Mouse (Mus musculus) limb, embryonic 14.5 days (tissue): ENCODE measurements at regions not wholly inside any gene's neighbourhood (a gene's known extent, or its start where the extent isn't known, plus 50 kb on each side); places are given as distances from the start of the nearest gene placed in this dataset.
A peak's percentile ranks its signal among the peaks of the same experiment; 100 is the strongest.

ENCODE experiments used
- ATAC-seq: fragments of 200-750 bp; cut with Nextera tagmentation; 2 replicates; pipeline ENCODE4 v1.8.0; 2017; ENCODE audit warnings: low read depth, moderate number of reproducible peaks, moderate TSS enrichment; ENCODE audit not compliant: low FRiP score
- DNase-seq: peaks from one replicate; pipeline ENCODE4 v3.0.0-alpha.2; 2015; ENCODE audit warnings: low spot score
- H3K27ac ChIP-seq: fragments of 300-500 bp; sonication (generic); replicated peaks from 2 replicates; pipeline ENCODE4 v1.5.1; 2014; ENCODE audit warnings: low read depth, mild to moderate bottlenecking, low read length, moderate library complexity, mixed read lengths
- H3K27me3 ChIP-seq: fragments of 300-500 bp; sonication (generic); 2 replicates; pipeline ENCODE4 v1.6.1; 2014; ENCODE audit warnings: low read length, mixed read lengths; ENCODE audit not compliant: control insufficient read depth, insufficient read depth
- H3K36me3 ChIP-seq: fragments of 300-500 bp; sonication (generic); 2 replicates; pipeline ENCODE4 v1.6.1; 2014; ENCODE audit warnings: mild to moderate bottlenecking, low read length, moderate library complexity, mixed read lengths; ENCODE audit not compliant: control insufficient read depth, insufficient read depth
- H3K4me1 ChIP-seq: fragments of 300-500 bp; sonication (generic); 2 replicates; pipeline ENCODE4 v1.6.1; 2014; ENCODE audit warnings: antibody characterized with exemption, low read length, mixed read lengths; ENCODE audit not compliant: control insufficient read depth, insufficient read depth
- H3K4me2 ChIP-seq: fragments of 300-500 bp; sonication (generic); replicated peaks from 2 replicates; pipeline ENCODE4 v1.6.1; 2014; ENCODE audit warnings: low read depth, mild to moderate bottlenecking, low read length, moderate library complexity; ENCODE audit not compliant: severe bottlenecking
- H3K4me3 ChIP-seq: fragments of 300-500 bp; sonication (generic); replicated peaks from 2 replicates; pipeline ENCODE4 v1.5.1; 2014; ENCODE audit warnings: low read length
- H3K9ac ChIP-seq: fragments of 300-500 bp; sonication (generic); 2 replicates; pipeline ENCODE4 v1.6.1; 2014; ENCODE audit warnings: mild to moderate bottlenecking, low read depth, low read length, moderate library complexity; ENCODE audit not compliant: severe bottlenecking
- H3K9me3 ChIP-seq: fragments of 300-500 bp; sonication (generic); 2 replicates; pipeline ENCODE4 v1.6.1; 2016; ENCODE audit warnings: low read length; ENCODE audit not compliant: control insufficient read depth
- POLR2A ChIP-seq: fragments of 200-500 bp; IDR thresholded peaks from 2 replicates; pipeline ENCODE4 v1.8.0; 2012; ENCODE audit warnings: inconsistent platforms, mild to moderate bottlenecking, moderate library complexity, borderline replicate concordance; ENCODE audit not compliant: insufficient read depth, insufficient read length; ENCODE audit errors: extremely low read depth
- WGBS: fragments of 180-500 bp; shearing (Covaris S2); extraction: QIAGEN DNeasy Blood & Tissue Kit; methylation state at CpG from one replicate; pipeline ENCODE4 v1.1.7; 2014; 5-methylcytosine and 5-hydroxymethylcytosine counted together

DNA sequence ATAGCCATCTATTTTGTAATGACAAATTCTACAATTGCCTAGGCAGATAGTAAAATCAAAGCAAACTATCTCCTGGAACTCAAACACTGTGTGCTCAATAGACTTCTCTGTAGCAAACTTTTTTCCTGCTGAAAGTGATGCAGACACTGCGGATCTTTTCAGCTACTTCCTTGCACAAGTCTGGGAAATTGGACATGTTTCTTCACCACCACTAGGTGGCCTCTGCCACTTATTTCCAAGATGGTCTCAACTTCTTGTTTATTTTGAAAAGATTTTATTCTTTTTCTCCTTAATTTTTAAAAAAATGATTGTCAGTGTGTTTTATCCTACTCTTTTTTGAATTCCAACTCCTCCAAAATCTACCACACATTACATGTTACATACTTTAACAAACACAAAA is 265.4 kb downstream of the Snca start:
- Histone ChIP-seq H3K9me3 (no peaks in the 10 kb centered on the region), H3K27ac (no peak overlapping the region), H3K4me2 (no peak overlapping the region), H3K9ac (no peak overlapping the region), H3K4me1 (no peaks in the 10 kb centered on the region), H3K4me3 (no peak overlapping the region), H3K36me3 (no peaks in the 10 kb centered on the region), H3K27me3 (no peaks in the 10 kb centered on the region)
- no peak for TF ChIP-seq POLR2A
- DNase-seq (no peak), ATAC-seq (no peak)
- 56% methylated on average over 1 of the region's 1 CpGs for WGBS

DNA sequence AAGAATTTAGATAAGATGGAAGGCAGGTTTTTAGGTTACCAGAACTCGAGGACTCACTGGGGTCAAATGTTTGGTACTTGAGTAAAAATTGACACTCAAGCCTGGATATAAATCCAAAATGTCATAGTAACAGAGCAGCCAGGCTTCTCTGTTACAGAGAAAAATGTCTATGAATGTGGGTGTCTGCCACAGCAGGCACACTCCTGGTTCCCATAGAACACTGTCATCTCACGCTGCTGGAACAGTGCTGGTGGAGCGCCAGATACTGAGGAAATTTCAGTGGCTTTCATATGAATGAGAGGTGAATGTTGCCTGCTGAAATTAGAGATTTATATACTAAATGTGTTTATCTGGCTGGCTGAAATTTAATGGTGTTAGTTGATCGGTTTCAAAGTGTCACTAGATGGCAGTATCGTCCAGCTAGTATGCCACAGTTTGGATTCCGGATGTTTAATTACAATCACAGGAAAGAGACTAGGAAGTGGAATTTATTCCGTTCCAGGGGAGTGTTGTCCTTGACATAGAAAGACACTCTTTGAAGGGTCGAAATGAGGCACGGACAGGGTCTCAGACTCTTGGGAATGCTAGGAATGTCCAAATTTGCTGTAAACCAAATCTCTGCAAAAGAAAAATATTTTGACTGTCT is 273.9 kb downstream of the Snca start:
- no peak for TF ChIP-seq POLR2A
- no peaks in the 10 kb centered on the region for H3K4me1 ChIP-seq
- H3K27ac ChIP-seq = no peak overlapping the region
- no peak overlapping the region for H3K9ac ChIP-seq
- 49% methylated on average over 9 of the region's 9 CpGs for WGBS
- no peaks in the 10 kb centered on the region; the same call in 1 of the 2 replicates for H3K9me3 ChIP-seq
- no peaks in the 10 kb centered on the region for H3K27me3 ChIP-seq
- peak; percentile 62 for DNase-seq
- no peaks in the 10 kb centered on the region for H3K36me3 ChIP-seq
- no peak for ATAC-seq
- H3K4me3 ChIP-seq = no peak overlapping the region
- no peak overlapping the region for H3K4me2 ChIP-seq
